Mouse (Mus musculus): ENCODE data around the gene Prpf40b. TPM values are rescaled to one million over a fixed set of nuclear protein-coding genes. Genes with fewer than 3 reads are reported as not detected.

The Prpf40b gene
- 12.8 TPM for polyA plus RNA-seq (2017; shearing (Covaris generic))

GRCm38 (mm10) chr15:99294813-99295374 lies at the start of gene Prpf40b:
Prpf40b (plus strand) TSS chr15:99295087.

GRCm38 (mm10) chr15:99251626-99252380 lies 43.1 kb upstream of the Prpf40b start, which contains the start of gene Mcrs1:
Mcrs1 (minus strand) TSS chr15:99251961.

GRCm38 (mm10) chr15:99295484-99295981 lies 646 bp downstream of the Prpf40b start, which contains the start of gene Fam186b:
Fam186b (minus strand) TSS chr15:99295888.

Other genes starting within 250 kb of the Prpf40b start
- not detected for gene Prph, start 239.9 kb upstream of the Prpf40b start, polyA plus RNA-seq (2017; shearing (Covaris generic))
- gene Troap, start 220.5 kb upstream of the Prpf40b start, polyA plus RNA-seq (2017; shearing (Covaris generic)) = not detected
- not detected for gene C1ql4, start 207.3 kb upstream of the Prpf40b start, polyA plus RNA-seq (2017; shearing (Covaris generic))
- gene Dnajc22, start 201.9 kb upstream of the Prpf40b start, polyA plus RNA-seq (2017; shearing (Covaris generic)) = 0.33 TPM
- 1.3 TPM for gene Spats2, start 169.2 kb upstream of the Prpf40b start, polyA plus RNA-seq (2017; shearing (Covaris generic))
- 1.5 TPM for gene Kcnh3, start 70.2 kb upstream of the Prpf40b start, polyA plus RNA-seq (2017; shearing (Covaris generic))
- 71.0 TPM for gene Mcrs1, start 43.1 kb upstream of the Prpf40b start, polyA plus RNA-seq (2017; shearing (Covaris generic))
- gene Fam186b, start 801 bp downstream of the Prpf40b start, polyA plus RNA-seq (2017; shearing (Covaris generic)) = 0.20 TPM
- gene Fmnl3, start 75.4 kb downstream of the Prpf40b start, polyA plus RNA-seq (2017; shearing (Covaris generic)) = 24.9 TPM
- gene Tmbim6, start 97.8 kb downstream of the Prpf40b start, polyA plus RNA-seq (2017; shearing (Covaris generic)) = 142 TPM
- gene Nckap5l, start 162.7 kb downstream of the Prpf40b start, polyA plus RNA-seq (2017; shearing (Covaris generic)) = 8.0 TPM
- 10.3 TPM for gene Bcdin3d, start 179.6 kb downstream of the Prpf40b start, polyA plus RNA-seq (2017; shearing (Covaris generic))
- gene Faim2, start 233.1 kb downstream of the Prpf40b start, polyA plus RNA-seq (2017; shearing (Covaris generic)) = not detected